Mouse (Mus musculus): ENCODE results near the gene Ift81.

Gene Ift81

DNA sequence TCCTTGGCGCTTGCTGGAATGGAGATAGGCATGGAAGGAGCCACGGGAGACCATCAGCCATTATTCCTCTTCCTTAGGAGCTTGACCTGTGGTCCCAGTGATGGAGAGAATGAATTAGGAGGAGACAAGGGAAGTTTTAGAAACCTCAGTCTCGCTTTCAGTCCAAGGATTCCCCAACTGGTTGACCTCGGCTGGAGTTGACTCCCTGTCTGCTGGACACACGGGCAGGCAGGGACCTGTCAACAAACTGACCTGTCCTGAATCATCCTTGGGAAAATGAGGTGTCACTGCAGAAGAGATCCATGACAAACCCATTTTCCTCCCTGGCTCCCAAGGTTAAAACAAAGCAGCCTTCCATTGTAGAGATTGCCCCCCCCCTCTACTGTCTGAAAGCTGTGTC, 97.4 kb downstream of the Ift81 start:
- DNase-seq (ENCODE audit: extremely low spot score, low spot score) = no peak

DNA sequence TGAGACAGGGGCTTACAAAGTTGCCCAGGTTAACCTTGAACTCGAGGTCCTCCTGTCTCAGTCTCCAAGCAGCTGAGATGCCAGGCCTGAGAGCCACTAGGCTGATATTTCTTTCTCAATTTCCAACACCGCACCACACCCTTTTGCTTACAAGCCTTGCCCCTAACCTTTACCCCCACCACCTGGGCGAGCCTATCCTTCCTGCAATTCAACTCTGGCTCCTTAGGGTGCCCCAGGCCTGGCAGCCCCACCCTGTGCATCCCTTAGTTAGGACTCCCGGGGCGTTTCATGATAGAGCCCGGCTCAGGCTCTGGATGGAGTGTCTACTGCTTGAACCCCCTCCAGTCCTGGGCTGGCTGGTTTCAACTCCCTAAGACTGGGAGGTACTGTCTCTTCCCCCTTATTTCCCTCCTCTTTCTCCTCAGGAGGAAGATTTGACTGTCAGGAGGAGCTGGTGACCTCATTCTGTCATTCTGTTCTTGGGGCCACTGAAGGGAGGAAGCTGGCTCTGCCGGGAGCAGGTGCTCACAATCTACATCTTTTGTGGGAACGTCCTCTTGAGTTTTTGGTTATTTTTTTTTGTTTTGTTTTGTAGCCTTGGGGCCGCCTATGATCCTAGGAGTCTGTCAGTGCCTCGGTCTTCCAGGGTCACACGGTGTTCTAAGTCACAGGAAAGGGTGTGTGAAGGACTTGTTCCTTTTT, 98.1 kb downstream of the Ift81 start:
- no peak for DNase-seq (ENCODE audit: extremely low spot score, low spot score)

DNA sequence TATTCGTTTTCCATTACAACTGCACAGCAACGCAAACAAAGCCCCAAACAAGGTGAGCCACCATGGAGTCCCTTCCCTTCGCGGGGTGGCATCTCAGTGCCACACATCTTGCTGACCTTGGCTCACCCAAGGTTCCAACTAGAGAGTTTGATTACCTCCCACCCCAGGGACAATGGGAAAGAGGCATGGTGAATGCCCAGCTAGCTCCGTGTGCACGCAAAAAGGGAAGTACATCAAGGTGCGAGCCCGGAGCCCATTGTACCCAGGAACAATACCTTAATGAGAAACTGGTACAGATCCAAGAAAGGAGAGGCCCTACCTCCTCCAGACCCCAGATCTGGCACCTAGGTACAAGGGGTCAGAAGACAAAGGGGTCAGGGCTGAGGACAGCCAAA, 100.2 kb downstream of the Ift81 start:
- no peak for DNase-seq (ENCODE audit: extremely low spot score, low spot score)

DNA sequence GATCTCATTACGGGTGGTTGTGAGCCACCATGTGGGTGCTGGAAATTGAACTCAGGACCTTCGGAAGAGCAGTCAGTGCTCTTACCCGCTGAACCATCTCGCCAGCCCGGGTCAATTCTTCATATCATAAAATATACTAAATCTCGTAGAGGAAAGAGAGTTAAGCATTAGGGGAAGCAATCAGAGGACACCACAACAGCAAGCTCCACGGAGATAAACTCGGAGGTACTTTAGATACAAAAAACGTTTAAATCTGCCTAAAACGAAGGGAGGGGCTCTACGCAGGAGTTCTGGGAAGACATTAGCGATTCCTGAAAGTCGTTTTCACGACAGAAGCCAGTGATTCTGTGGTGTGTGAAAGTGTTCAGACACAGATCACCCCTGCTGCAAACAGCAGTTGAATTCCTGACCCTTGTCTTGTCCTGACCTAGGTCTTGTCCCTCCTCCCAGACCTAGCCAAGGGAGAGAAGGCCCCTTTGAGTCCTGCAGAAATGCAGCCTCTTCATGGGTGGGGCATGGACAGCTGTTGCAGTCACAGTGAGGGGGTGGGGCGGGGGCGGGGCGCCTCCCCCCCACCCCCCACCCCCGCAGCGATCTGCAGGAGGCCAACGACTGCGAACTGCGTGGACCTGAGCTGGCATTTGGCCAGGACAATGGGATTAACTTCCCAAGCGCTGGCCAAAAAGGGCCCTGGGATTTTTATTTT, 100.7 kb downstream of the Ift81 start:
- DNase-seq (ENCODE audit: extremely low spot score, low spot score) = no peak

DNA sequence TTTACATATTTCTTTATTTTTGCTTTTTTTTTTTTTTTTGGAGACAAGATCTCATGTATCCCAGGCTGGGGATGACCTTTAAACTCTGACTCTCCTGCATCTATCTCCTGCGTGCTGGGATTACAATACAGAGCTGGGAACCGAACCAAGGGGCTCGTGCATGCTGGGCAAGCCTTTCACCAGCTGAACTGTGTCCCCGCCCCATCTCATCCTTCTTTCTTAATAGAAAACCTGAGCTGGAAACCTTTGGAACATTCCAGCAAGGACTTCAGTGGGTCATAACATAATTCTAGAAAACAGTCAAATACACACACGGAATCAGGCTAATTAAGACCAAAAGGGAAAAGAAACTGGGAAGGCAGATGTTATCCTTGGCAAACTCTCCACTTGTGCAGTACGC, 102.3 kb downstream of the Ift81 start:
- DNase-seq (ENCODE audit: extremely low spot score, low spot score) = no peak

DNA sequence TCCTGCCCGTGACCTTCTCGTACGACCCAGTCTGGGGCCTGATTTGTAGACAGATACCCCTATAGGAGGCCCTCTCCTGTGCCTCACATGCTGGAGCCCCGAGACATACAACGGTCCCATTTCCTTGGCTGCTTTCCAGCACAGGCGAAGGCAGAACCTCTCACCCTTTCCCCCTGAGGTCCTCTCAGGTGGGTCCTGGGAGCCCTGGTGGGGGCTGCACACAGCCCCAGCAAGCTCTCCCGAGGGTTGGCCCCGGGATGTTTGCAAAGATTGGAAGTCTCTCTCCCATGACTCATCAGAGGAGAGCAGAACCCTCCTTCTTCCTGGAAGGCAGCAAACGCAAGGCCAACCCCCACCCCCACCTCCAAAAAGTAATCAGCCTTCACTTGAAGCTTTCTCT, 102.9 kb downstream of the Ift81 start:
- no peak for DNase-seq (ENCODE audit: extremely low spot score, low spot score)

DNA sequence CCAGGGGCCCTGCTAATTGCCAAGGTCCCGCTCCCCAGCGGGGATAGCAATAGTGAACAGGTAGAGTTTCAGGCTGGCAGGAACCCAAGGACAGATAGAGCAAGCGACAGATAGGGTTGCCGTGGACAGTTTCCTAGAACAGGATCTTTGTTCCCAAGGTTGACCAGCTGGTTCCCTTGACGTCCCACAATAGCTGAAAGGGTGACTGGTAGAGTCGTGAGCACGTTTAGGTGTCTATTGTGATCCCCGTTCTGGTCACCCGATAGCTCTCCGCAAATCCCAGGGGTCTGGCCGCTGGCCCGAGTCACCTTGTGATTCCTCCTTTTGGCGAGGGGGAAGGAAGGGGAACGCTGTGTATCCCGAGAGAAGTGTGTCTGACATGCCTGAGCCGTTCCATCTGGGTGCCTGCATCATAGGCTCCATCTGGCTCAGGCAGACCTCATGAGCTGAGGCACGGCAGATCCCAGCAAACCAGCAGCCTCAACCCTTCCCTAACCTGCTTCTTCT, 103.6 kb downstream of the Ift81 start:
- no peak for DNase-seq (ENCODE audit: extremely low spot score, low spot score)

DNA sequence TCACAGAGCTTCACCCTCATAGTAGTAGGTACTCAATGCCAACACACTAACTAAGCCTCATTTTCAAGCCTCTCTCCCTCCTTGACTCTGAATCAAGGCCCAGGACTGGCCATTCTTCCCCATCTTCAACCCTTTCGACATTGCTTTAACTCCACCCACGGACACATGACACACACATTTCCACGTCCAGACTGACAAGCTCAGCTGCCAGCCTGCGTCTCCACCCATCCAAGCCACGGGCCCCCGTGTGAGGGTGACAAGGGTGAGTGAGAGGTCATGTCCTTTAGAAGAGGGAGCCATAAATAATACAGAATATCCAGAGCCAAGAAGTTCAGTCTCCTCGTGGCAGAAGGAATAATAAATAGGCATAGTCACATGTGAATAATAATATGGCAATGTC, 104.7 kb downstream of the Ift81 start:
- no peak for DNase-seq (ENCODE audit: extremely low spot score, low spot score)

DNA sequence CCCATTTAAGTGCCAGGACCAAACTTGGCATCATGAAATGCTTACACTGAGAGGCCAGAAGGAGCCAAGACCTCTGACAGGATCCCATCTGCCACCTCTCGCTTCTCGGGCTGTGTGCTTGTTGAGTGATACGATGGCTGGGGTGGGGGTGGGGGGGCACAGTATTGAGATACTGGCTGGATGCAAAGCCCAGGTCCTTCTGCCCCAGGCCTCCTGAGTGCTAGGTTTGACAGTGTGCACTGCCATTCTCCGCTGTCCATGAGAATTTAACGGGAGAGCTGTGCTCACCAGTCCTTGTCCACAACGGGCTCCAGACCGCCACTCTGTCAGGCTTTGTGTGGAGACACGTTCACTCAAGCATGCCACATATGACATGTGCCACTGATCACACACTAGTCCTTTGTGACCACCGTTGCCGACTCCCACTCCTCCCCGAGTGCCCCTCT, 105.4 kb downstream of the Ift81 start:
- DNase-seq (ENCODE audit: extremely low spot score, low spot score) = no peak

DNA sequence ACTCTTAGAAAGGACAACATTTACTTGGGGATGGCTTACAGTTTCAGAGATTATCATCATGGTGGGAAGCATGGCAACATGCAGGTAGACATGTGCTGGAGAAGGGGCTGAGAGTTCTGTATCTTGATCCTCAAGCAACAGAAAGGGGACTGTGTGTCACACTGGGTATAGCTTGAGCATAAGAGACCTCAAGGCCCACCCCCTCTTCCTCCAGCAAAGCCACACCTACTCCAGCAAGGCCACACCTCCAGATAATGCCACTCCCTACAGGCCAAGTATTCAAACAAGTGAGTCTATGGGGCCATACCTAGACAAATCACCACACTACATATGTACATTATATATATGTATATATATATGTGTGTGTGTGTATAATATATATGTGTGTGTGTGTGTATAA, 106.9 kb downstream of the Ift81 start:
- no peak for DNase-seq (ENCODE audit: extremely low spot score, low spot score)

DNA sequence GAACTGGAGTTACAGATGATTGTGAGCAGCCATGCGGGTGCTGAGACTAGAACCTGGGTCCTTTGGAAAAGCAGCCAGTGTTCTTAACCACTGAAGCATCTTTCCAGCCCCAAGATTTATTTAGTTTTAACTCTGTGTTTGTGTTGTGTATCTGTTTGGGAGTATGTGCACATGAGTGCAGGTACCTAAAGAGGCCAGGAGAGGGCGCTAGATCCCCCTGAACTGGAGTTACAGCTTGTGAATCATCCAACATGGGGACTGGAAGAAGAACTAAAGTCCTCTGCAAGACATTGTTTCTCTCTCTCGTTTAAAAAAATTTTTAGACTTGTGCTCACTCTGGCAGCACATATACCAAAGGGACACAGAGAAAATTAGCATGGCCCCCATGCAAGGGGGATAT, 107.9 kb downstream of the Ift81 start:
- no peak for DNase-seq (ENCODE audit: extremely low spot score, low spot score)

DNA sequence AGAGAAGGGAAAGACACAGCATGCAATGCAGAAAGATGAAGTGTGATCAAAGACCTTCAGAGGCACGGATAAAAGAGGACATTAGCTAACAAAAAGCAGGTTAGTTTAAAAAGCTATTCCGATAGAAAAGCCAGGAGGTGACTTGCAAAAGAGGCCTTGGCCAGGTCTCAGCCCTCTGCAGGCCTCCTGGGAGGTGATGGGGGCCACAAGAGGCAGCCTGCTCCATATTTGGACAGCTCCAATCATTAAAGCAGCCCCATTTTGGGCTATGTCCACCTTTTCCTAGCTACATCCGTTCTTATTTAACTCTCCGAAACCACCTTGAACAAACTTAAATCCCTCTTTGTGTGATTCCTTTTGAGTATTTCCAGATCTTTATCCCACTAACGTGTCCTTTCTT, 108.8 kb downstream of the Ift81 start:
- DNase-seq (ENCODE audit: extremely low spot score, low spot score) = no peak

DNA sequence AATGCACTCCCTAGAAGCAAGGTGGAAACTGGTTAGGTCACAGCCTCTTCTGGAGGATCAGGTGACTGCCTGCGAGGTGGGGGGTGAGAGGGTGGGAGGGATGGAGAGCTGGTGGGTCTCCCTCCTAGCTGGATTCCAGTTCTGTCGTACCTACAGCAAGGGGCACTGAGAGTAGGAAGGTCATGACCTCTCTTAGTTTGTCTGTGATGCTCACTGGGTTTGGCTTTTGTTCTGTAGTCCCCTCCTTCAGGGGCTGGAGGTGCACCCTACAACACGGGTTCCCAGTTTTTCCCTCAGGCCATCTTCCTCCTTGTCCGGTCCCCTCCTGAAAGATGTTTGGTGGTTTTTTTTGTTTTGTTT, 110.6 kb downstream of the Ift81 start:
- no peak for DNase-seq (ENCODE audit: extremely low spot score, low spot score)

DNA sequence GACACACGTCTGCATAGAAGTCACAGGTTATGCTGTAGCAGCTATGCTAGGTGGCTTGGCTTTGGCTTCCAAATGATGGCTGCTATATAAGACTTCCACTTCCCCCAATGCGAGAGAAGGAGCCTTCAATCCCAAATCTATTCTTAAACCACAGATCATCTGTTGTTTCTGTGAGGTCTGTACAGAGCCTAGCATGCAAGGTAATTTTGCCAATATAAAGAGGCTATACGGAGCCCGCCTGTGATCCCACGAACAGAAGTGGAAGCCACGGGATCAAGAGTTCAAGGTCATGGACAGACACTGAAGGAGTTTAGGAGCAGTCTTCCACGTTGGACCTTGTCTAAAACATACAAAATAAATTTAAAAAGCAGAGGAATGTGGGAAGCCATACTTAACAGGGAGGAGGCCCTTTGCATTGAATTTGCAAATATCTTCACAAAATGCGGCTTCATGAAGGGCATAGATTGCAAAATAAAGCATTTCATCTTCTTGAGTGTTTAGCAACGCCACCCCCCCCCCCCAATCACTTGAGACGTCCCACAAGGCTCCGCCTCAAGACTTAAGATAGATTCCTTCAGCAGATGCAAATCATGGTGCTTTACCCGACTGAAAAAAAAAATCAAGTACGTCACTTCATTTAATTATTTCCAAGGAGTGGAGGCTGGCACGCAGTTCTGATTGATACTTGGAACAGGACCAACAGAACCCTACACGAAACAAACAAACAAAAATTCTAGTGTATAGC, 111.1 kb downstream of the Ift81 start:
- DNase-seq (ENCODE audit: extremely low spot score, low spot score) = no peak

DNA sequence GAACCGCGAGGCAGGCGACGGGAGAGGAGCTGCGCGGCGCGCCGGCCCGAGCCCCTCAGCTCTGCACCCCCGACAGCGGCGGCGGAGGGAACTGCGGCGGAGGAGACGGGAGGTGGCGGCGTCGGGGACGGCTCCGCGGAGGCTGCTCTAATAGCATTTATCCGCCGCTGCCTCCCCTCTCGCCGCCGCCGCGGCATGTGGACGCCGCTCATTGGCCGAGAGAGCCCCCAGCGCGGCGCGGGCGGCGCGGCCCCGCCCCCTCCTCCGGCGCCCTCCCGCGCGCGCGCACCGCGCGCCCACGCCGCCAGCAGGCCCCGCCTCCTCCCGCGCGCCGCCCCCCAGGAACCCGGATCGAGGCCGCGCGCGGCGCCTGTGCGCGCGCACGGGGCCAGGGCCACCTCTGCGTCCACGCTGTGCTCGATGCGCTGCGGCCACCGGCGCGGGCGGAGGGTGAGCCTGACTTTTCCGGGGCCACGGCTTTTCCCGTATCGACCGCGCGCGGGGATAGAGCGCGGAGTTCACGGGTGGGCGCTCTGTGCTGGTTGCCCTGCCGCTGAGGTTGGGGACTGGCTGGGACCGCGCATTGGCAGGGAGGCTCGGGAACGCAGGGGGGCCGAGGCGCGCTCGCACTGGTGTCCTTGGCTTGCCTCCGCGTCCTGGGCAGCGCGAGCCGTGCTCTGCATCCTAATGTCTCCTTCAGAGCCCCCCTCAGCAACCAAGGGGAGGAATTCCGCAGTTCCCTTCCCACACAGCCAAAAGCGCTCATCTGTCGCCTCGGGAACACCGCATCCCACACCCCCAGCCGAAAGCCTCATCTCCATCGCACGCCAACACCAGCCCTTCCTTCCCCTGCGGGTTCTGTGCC, 112.0 kb downstream of the Ift81 start, which contains the start of gene Atp2a2:
Atp2a2 (minus strand) TSS at position 149 of the 865 bp plus-strand sequence.
- DNase-seq (ENCODE audit: extremely low spot score, low spot score) = peak; percentile 95

DNA sequence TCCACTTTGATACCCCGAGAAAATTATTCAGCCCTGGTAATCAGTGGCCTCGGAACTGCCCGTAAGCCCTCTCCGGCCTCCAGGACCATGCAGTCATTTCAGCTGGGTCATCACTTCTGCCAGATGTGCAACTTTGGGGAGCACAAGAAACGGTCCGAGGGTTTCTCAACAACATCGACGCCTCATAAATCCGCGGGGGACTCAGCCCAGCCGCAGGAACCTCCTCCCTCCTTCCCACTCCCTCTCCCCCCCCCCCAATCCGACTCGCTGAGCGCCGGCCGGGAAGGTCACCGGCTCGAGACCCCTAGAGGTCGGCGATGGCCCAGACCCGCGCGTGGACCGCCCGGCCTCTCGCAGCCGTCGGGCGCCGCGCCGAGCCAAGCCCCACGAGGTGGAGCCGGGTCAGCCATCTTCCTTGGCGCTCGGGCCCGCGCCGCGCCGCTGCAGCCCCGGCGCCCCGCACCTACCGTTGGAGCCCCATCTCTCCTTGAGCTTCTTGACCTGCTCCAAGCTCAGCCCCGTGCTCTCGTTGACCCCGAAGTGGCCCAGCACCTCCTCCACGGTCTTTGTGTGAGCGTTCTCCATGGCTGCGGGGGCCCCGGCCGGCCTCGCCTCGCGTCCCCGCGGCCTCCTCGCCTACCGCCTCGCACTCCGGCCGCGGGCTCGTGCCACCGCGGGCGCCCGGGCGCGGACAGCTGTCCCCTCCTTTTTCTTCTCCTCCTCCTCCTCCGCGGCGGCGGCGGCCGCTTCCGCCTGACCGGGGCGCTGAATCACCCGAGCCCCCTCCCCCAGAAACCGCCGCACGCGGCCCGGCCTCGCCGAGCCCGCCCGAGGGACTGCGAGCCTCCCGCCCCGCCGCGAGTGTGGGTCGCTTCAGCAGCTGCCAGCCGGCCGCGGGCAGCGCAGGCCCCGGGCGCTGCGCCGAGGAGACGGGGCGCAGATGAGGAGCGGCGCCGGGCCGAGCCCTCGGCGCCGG, 112.9 kb downstream of the Ift81 start:
- peak; percentile 79 for DNase-seq (ENCODE audit: extremely low spot score, low spot score)

DNA sequence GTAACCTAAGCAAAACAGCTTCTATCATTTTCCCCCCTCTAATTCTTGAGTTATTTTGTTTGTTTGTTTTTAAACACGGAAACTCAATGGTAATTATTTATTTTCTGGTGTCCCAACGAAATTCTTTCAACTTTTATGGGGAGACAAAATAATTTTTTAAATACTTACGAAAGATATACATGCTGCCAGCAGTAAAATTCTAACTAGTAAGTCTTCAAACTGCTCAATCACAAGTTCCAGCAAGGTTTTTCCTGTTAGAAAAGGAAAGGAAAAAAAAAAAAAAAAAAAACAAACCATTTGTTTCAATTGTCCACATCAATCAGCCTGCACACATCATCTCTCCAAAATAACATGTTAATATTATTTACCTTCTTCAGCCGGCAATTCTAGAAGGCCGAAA, 113.8 kb downstream of the Ift81 start:
- no peak for DNase-seq (ENCODE audit: extremely low spot score, low spot score)
